Mouse (Mus musculus) erythroblast, embryonic 14.5 days (primary cell): ENCODE data around the gene Trmt61a.

Experiments used
- GATA1 ChIP-seq: IDR thresholded peaks from 2 replicates; pipeline ENCODE4 v1.6.1; 2012; ENCODE audit warnings: low read length, inconsistent platforms, mixed read lengths
- TAL1 ChIP-seq: IDR thresholded peaks from 3 replicates; pipeline ENCODE4 v1.6.1; 2012; ENCODE audit warnings: low read length, inconsistent platforms, mixed read lengths

- TF ChIP-seq TAL1, result no peak
- TF ChIP-seq GATA1, result no peak
Measured at GRCm38 (mm10) chr12:111725338-111726121, 47.6 kb downstream of the Trmt61a start.
